Mouse (Mus musculus): Measurements from ENCODE around the gene Lrp1. TPM values are rescaled to one million over a fixed set of nuclear protein-coding genes. Genes with fewer than 3 reads are reported as not detected.

The Lrp1 gene
- total and polyA plus RNA-seq, 3 experiments = 3.1 to 51.2 (median 11.8) TPM

DNA sequence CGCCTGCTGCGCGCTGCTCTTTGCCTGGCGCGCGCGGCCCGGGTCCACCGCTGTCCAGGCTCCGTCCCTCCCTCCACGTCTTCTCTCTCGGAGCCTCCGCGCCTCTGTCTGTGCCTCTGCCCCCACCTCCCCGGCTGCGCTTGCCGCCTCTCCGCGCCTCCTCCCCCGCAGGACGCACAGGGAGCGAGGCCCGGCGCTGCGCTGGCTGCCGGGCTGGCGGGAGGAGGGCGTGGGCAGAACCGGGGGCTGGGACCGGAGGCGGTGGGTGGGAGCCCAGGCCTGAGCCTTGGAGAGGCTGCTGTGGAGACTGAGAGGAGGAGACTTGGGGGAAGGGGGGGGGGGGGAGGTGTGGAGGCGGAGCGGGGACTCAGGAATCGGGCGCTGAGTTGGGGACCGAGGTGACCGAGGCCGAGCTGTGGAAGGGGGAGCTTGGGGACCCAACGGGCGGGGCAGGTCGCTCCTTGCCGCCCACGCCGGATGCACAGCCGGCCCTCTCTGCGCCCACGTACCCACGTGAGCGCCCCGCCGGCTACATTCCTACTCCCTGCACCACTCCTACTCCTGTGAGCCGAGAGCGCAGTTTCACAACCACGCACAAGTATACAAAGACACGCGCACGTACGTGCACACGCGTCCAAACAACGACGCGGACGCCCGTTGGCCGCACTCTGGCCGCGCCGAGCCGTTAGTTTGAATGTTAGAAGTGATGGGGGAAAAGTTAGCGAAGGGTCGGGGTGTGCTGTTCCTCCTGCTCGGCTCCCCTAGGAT is 45.7 kb upstream of the Lrp1 start, which contains the start of gene Nemp1:
TSS of gene Nemp1 (plus strand) at position 401 of the 768 bp plus-strand sequence.
- Histone ChIP-seq H3K9me3 (replicated peaks; ENCODE audit: low read length) (no peaks in the 10 kb centered on the region), H3K4me2 (ENCODE audit: insufficient read depth, low read depth, poor library complexity, severe bottlenecking) (peak within 1 kb of the TSS; percentile 77), H3K27me3 (replicated peaks) (peaks cover 26% of the 10 kb centered on the region), H3K79me2 (replicated peaks; ENCODE audit: control insufficient read depth, extremely low read depth, insufficient read depth, poor library complexity, severe bottlenecking) (no peaks in the 10 kb centered on the region), H3K4me1 (ENCODE audit: control insufficient read depth in 1 of 2, insufficient read depth in 2 of 2) (peaks cover 15 to 62% of the 10 kb centered on the region in 2 experiments), H3K4me3 (replicated peaks in 1 of 3; ENCODE audit: low read depth in 2 of 3, low read length in 2 of 3, poor library complexity in 1 of 3) (peak within 1 kb of the TSS; percentile 56 to 72 (median 61)), H3K36me3 (replicated peaks in 1 of 2; ENCODE audit: control insufficient read depth in 1 of 2, insufficient read depth in 1 of 2, low read length in 1 of 2) (peaks cover 0 to 14% of the 10 kb centered on the region in 2 experiments), H3K27ac (ENCODE audit: insufficient read depth, low read depth) (peak within 1 kb of the TSS; percentile 87), H3K9ac (ENCODE audit: insufficient read depth, low read depth) (peak within 1 kb of the TSS; percentile 93)
- peak; percentile 35 for DNase-seq (ENCODE audit: extremely low read depth)
- in situ Hi-C loops (cut with MboI; ENCODE audit: low pct_ligation_motif_present, low pct_unique_long_range_greater_than_20kb, low sequenced_read_pairs) = no loop called here
- TF ChIP-seq ETS1 (conservative IDR thresholded peaks at IDR 0.05; ENCODE audit: low read depth, low read length) (no peak), MYC (IDR thresholded peaks at IDR 0.05; ENCODE audit: low read depth, low read length) (no peak), USF1 (IDR thresholded peaks at IDR 0.05; ENCODE audit: low read depth, low read length) (peak; percentile 8; the same call in 1 of the 2 replicates), ZNF384 (IDR thresholded peaks at IDR 0.05; ENCODE audit: low read depth, low read length) (no peak), GABPA (IDR thresholded peaks at IDR 0.05; ENCODE audit: insufficient replicate concordance, low read depth, low read length) (no peak), UBTF (IDR thresholded peaks at IDR 0.05; ENCODE audit: low read depth, low read length) (peak; percentile 76; the same call in 1 of the 2 replicates), POLR2A (IDR thresholded peaks at IDR 0.05; ENCODE audit: low read depth, low read length) (no peak; the same call in 1 of the 2 replicates), ZMIZ1 (IDR thresholded peaks at IDR 0.05; ENCODE audit: low read depth, low read length) (no peak), MXI1 (IDR thresholded peaks at IDR 0.05; ENCODE audit: low read depth, low read length) (peak; percentile 10; the same call in 1 of the 2 replicates), BHLHE40 (IDR thresholded peaks at IDR 0.05; ENCODE audit: low read depth, low read length) (peak; percentile 79), IRF4 (IDR thresholded peaks at IDR 0.05; ENCODE audit: low read depth, low read length) (no peak), MAX (IDR thresholded peaks at IDR 0.05; ENCODE audit: low read length) (0 out of 2 replicates have a peak, but pooled peaks have one; percentile 2), SMC3 (IDR thresholded peaks at IDR 0.05; ENCODE audit: low read depth, low read length) (no peak), CHD2 (IDR thresholded peaks at IDR 0.05; ENCODE audit: low read length) (peak; percentile 27; the same call in 1 of the 2 replicates), MAZ (IDR thresholded peaks at IDR 0.05; ENCODE audit: low read depth, low read length) (0 out of 2 replicates have a peak, but pooled peaks have one; percentile 11), NELFE (IDR thresholded peaks at IDR 0.05; ENCODE audit: low read depth, low read length) (peak; percentile 31; the same call in 1 of the 2 replicates), ZKSCAN1 (IDR thresholded peaks at IDR 0.05; ENCODE audit: borderline replicate concordance, low read depth, low read length) (no peak), NRF1 (IDR thresholded peaks at IDR 0.05; ENCODE audit: low read depth, low read length) (0 out of 2 replicates have a peak, but pooled peaks have one; percentile 17), SIN3A (IDR thresholded peaks at IDR 0.05; ENCODE audit: low read length) (0 out of 2 replicates have a peak, but pooled peaks have one; percentile 20)
- dilution Hi-C loops (cut with MboI; ENCODE audit: extremely low pct_ligation_motif_present, extremely low pct_unique_long_range_greater_than_20kb, low sequenced_read_pairs) = no loop called here
